Mouse (Mus musculus) lung, adult 18-20 months (tissue): ENCODE data around the gene 1700001C02Rik.
A peak's percentile ranks its signal among the peaks of the same experiment; 100 is the strongest.

ENCODE experiments used
- DNase-seq, 2 experiments: peaks; one replicate each; pipeline ENCODE4 v3.0.0; 2022; ENCODE audit warnings: mixed read lengths in 2 of 2

Gene 1700001C02Rik

DNA sequence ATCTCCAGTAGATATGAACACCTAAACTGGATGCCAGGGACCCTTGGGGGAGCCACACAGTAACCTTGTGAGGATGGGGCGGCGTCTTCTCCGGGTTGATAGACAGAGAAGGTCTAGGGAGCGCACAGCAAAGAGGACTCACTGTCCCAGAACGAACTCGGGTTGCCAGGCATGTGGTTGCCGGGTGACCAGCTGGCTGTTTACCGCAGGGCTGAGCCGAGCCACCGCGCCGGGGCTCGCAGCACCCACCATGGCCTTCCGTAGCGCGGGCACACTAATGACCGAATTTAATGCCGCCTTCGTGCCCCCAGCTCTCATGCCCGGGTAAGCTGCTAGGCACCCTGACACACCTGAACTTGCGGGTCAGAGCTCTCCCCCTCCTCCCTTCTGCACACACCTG lies at the start of gene 1700001C02Rik:
1700001C02Rik (plus strand) TSS at position 187 of the 400 bp plus-strand sequence.
- peak in 1 of 2 experiments; percentile 18 for DNase-seq

DNA sequence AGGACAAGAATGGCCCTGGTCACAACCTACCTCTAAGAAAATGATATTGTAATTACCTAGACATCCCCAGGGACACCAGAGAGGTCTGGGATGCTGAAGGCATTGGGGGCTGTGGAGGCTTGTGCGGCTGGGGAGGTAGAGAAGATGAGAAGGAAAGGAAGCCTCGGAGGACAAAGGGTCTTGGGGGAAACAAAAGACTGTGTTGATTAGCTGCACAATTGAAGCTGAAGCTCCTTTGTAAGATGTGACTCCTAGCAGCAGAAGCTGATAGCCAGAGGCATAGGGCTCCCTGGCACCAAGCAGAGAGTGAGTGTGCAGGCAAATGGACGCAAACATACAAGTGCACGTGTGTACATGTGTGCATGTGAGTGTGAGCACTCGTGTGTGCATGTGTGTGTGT lies 49.2 kb upstream of the 1700001C02Rik start:
- no peak for DNase-seq

DNA sequence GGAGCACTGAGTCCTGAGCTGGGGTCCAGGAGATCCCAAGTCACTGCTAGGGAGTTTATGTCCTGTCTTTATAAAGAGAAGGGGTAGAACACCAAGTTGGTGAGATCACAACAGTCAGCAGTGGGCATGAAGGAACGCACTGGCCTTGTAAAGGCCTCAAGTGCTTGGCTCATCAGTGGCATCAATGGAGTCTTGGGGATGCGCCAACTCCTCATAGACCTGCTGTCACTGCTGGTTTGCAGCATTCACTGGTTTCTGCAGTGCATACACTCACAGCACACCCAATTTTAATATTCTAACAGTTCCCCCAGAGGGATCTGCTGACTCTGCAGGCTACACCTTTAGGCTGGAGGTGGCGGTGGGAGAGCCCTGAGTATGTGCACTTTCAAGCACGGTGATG lies 42.7 kb upstream of the 1700001C02Rik start:
- DNase-seq, result no peak

DNA sequence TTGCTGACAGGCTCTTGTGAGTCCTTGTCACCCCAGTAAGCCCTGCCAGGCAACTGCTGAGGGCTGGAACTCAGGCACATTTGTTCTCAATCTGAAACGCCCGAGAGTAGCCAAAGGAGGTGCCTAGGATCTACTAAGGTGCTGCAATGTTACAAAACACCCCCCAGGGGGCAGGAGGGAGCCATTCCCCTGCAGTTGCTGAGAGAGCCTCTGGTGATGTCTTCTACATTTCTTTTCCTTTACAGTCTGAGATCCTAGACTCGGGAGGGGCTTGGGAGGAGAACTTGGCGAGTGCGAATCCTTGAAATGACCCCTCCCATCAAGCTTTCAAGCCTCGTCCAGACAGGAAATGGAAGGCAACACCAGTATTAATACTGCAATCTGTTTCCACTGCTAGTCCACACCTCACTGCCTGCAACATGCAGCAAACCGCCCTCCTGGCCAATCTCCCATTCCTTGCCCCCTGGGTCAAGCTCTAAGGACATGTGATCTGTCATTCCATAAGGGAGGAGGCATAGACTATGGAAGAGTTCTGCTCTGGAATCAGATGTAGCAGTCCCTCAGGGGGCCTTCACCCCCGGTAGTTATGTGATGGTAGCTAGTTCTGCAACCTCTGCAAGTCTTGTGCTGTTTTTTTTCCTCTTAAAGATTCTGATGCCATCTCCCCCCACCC lies 42.1 kb upstream of the 1700001C02Rik start:
- DNase-seq, result peak in 1 of 2 experiments; percentile 19

DNA sequence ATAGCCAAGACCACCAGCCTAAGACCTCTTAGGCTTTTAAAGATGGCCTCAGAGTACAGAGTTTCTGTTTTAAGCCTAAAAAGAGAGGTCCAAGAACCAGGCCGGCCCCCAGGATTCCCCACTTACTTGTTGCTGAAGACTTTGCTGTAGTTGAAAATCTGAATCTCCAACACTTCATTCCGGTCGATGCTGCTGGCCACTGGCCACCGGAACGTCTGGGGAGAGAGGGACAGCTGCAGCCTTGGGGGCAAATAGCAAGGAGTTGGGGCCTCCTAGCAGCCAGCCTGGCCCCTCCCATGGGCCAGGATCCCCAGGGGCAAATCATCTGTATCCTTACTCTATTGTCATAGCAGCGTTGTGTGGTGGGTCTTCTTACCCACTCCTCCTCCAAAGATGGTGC lies 38.4 kb upstream of the 1700001C02Rik start:
- no peak for DNase-seq

DNA sequence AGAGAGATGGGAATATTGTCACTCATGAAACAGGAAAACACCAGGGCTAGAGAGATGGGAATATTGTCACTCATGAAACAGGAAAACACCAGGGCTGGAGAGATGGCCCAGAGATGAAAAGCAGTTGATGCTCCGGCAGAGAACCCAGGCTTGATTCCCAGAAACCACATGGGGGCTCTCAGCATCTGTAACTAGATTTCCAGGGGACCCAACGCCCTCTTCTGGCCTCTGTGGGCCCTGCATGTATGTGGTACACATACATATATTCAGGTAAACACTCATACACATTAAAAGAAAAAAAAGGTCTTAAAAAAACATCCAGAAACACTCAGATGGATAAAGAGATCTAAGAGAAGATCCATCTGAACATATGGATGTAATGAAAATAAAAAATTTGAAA lies 26.9 kb upstream of the 1700001C02Rik start:
- no peak for DNase-seq

DNA sequence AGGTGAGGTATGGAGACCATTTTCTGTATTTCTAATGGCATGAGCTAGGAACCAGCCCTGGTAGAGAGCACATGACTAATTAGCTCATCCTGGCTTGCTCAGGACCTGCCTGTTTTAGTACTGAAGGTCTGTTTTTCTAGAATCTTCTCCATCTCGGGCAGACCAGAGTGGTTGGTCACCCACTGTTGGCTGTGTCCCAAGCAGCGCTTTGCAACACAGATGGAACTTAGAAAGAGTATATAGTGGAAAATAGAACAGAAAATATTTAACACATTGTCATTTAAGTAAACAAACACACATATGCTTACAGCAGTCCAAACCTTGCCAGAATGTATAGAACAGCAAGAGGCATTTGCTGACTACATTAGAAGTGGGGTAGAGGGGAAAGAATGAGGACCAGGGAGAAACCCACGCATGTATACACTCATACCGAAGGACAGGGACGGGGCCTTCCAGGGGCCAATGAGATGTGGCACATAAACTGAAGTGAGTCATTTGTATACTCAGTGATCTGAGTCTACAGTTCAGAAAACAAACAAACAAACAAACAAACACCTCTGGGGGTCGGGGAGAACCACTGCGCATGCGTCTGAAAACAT lies 25.4 kb upstream of the 1700001C02Rik start:
- DNase-seq, result no peak

DNA sequence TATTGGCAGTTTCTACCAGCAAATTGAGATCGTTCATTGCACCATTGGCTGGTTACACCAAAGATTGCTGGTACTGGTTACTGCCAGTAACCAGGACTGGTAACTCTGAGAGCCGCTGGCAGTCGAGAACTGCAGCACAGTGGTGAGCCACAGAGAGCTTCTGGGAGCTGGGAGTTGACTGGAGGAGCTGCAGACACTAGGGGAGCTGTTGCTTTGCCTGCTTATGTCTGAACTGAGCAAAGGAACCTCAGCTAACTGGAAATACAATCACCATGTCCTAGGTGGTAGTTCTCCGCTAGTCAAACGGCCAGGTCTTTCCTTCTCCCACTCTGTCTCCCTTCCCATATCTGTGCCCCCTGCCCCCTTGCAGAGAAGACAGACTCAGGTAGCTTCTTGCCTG lies 23.7 kb upstream of the 1700001C02Rik start:
- no peak for DNase-seq

DNA sequence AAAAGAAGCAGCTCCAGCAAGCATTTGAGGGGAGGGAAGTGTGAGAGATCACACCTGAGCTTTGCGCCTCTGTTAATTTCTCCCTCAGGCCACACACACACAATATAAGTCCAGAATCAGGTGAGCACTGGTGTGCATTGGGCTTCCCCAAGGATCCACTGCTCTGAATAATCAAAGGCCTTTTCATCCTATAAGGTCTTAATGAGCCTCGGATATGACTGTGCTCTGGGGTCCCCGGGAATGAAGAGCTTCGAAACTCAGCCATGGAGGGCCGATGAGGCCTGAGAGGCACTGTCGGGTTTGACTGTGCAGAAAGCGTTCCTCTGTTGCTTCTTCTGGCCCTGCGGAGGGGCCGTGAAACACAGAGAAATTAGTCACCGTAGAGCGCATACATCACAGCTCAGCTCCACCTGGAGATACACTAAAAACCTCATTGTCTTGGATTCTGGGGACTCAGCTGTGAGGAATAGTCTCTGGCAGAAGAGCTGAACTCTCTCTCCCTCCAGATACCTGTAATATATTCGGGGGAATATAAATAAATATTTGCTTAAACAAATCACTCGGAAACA lies 21.4 kb upstream of the 1700001C02Rik start:
- DNase-seq, result no peak

DNA sequence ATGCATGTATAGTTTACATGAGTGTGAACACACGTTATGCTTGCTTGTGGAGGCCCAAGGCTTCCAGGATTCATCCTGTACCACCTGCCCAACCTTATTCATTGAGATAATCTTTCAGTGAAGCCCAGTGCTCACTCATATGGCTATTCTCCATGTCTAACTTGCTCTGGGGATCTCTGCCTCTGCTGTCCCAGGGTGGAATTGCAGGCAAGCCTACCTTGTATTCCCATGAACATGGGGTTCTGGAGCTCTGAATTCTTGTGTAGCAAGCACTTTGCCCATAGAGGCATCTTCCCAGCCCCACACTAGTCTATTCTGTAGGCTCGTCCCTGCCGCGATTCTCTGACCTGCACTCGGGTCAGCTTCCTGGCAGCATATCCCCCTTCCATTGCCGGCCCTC lies 9.8 kb upstream of the 1700001C02Rik start:
- no peak for DNase-seq

DNA sequence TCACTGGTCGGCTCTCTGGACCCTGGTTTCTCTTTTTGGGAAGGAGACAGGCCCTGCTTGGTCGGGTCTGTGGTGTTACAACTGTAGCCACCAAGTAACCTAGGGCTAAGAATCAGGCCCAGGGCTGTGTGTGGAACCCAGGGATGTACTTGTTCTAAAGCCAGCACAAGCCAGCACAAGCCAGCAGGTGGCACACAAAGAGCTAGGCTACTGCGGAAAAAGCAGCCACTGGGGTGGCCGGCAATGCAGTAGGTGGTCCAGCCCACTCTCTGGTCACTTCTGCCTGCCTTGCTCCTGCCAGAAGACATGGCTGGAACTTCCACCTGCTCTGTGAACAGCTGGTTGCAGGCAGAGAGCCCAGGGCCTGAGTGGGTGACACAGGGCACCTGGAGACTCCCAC lies 5.7 kb upstream of the 1700001C02Rik start:
- no peak for DNase-seq

DNA sequence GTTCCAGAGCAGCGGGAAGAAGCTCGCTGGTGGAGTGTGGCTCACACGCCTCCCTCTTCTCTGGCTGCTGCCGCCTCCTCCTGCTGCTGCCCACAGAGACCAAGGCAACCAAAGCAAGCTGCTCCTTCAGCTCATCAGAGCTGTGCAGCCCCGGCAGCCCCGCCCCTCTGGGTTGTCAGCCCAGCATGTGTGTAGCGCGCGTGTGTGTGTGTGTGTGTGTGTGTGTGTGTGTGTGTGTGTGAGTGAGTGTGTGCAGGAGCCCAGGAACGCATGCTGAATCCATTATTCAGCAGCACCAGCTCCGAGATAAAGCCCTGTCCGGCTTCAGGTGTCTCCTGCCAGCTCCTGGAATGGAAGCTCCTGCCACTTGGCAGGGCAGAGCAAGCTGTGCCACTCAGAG lies 4.0 kb upstream of the 1700001C02Rik start, which contains the start of gene Otof:
Otof (minus strand) TSS at position 112 of the 400 bp plus-strand sequence.
- DNase-seq, result peak in 1 of 2 experiments; percentile 22

DNA sequence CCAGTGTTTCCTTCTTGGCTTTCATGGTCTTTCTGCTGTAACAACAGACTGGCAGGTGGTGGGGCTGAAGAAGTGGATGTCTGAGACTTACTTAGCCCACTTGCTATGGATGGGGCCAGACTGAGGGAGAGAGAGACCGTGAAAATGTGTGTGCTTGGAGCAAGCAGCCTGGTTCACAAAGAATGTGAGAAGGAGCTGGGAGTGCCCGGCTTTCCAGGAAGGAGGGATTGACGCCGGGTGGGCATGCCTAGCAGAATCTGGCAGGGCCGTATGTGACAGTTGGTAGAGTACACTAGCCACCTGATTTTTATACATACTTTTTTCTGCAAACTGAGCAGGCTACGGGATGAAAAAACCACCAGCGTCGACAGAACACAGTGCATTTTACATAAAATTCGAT lies 468 bp downstream of the 1700001C02Rik start:
- DNase-seq, result peak in 1 of 2 experiments; percentile 6

DNA sequence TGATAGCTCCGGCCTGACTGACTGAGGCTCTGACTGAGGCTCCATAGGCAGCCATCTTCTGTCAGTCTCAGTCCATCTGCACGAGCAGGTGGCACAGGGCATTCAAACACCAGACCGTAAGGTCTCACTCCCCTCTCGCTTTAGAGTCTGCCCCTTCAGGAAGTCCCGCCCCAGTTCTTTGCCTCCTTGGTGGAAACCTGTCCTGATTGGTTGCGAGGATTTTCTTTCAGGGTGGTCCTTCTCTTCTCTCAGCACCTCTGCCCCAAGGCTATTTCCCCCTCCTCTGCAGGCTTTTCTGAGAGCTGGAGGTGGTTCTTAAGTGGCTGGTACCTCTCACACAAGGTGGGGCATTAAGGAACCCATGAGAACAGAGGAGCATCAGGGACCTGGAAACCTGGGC lies 4.6 kb downstream of the 1700001C02Rik start:
- no peak for DNase-seq

DNA sequence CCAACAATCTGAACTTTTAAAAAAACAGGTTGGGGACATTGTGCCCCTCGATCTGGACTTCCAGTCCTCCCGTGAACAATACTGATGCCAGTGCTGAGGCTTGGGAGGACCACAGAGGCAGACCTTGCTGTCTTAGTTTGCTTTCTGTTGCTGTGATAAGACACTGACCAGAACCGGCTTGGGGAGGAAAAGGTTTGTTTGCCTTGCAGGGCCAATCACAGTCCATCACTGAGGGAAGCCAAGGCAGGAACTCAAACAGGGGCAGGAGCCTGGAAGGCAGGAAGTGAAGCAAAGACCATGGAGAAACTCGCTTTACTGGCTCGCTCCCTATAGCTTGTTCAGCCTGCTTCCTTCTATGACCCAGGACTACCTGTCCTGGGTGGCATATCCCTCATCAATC lies 6.3 kb downstream of the 1700001C02Rik start:
- no peak for DNase-seq

DNA sequence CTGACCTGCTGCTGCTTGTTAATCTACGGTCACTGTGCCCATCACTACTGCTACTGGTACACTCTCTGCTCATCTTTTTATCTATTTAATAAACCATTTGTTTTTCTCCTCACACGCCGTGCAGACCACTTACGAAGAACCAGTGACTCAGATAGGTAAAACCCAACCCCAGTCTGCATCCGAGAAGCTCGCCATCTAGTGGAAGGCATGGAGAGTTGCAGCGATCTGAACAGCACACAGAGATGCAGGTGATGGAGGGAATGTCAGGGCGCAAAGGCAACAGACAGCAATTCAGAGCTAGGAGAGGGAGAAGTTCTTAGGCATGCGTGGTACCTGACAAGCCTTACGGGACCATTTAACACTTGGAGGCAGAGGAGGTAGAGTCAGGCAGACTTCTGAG lies 10.7 kb downstream of the 1700001C02Rik start:
- peak in 1 of 2 experiments; percentile 20 for DNase-seq

DNA sequence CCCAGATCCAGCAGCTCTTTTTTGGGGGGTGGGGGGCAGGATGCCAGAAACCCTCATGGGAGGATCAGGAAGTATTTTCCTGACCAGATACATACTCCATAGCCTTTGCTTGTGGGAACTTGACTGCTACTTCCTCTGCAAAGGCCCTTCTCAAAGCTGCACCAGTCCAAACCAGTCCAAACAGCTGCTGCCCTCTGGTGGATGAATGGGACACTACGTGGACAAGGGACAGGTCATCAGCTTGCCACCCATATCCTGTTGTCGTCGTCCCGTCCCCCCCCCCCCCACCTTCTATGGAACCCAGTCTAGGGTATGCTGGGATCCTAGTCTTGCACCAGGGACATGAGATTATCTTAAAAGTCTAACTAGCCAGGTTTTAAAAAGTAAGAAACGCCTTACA lies 16.5 kb downstream of the 1700001C02Rik start:
- DNase-seq, result peak; percentile 45 to 51

DNA sequence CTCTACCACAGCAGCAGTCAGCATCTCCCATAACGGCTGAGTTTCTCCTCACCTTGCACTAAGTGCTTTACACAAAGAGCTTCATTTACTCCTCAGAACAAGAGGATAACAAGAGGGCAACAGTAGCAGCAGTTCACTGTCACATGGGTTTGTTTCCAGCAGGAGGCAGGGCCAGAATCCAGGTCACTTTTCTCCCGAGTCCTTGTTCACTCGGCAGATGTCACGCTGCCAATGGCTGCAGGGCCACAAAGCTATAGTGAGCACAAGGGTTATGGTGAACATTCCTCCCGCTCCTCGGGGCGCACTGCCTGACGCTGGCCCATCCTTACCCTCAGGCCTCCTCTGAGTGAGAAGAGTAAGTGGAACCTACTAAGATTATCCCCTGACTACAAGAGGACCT lies 17.7 kb downstream of the 1700001C02Rik start:
- no peak for DNase-seq

DNA sequence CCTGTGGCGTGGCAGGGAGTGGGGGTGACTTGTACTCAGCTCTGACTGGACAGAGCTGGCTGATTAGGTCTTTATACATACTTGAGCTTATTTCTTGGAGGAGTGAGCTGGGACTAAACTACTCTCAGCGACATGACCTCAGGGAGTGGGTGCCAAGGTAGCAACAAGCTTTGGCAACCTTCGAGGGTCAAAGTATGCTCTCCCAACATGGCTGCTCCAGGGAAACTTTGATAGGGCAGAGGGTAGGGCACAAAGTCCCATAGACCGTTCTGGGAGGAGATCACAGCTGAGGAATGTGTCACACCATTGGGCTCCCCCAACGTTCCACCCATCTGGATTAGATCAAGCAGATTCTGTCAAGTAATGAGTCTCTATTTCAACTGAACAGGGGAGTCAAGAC lies 18.7 kb downstream of the 1700001C02Rik start:
- no peak for DNase-seq

DNA sequence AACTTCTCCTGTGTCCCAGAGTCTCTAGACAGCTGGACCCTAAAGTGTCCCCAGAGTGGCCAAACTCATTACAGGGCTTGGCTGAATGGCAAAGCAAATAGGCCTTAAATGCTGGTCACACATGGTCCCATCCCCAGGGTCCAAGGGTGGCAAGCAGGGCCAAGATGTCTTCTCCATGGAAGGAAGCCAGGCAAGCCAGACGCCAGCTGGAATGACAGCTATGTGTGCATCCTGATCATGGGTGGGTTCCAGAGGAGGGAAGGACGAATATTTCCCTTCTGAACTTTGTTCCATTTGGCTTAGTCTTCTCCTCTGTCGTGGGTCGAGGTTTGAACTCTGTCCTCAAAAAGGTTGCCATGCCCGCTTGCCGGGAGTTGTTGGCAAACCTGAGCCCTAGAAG lies 19.3 kb downstream of the 1700001C02Rik start:
- DNase-seq, result no peak

DNA sequence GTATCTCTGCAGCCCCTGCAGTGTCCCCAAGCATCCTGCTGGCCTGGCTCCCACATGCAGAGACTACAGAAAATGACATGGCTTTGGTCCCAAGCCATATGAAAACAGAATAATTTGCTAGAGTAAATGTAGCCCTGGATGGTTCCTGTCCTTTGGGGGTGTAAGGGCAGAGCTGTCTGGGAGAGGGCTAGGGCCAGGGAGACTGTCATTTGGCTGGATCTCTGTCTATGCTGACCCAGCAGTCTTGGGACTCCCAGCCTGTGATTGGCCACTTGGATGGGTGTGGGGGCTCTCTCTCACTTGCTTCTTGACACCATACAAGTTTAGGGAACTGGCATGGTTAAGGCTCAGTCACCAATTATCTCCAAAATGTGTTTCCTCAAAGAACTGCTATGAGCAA lies 24.4 kb downstream of the 1700001C02Rik start:
- no peak for DNase-seq

DNA sequence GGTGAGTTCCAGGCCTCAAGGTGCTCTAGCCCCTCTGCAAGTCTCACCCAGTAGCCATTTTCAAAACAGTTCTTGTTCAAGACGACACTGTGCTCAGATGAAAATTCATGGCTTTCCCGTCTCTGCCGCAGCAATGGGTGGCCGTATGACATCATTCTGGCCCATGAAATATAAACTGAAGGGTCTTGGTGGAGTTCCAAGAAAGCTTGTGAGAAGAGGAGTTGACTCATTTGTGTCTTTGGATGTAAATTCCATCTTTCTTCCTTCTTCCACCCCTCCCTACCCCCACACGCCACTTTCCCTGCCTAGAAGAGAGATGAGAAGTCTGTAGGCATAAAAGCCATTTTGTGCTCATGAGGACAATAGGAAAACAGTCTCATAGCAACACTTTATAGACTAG lies 25.0 kb downstream of the 1700001C02Rik start:
- DNase-seq, result no peak

DNA sequence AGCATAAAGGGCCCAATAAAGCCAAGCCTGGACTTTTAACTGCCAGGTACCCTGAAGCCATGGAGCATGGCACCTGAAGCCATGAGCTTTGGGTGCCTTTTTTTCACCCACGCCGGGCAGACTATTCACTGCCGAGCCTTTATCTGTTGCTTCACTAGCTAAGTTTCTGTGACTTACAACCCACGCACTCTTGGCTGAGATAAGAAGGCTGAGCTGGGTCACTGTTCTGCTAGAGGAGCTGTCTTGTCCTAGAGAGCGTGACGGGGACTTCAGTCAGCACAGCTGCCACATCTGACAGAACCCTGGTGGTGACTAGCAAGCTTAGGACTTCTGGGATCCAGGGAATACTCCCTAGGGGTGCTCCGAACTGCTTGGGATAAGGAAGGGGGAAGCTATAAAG lies 27.9 kb downstream of the 1700001C02Rik start:
- DNase-seq, result no peak

DNA sequence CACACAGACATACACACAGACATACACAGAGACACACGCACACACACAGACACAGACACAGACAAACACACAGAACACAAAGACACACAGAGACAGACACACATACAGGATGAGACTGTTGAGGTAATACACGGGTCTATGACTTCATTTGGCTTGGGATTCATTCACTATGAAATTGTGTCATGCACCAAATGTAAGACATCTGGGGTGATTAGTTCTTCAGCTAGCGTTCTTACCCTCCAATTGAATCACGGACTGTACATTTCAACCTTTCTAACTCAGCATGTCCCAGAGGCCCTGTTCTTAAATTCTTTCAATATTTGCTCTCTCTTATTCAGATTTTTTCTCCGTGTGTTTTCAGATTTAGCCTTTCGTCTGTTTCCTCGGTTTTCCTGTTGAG lies 28.8 kb downstream of the 1700001C02Rik start:
- DNase-seq, result no peak
